Mouse (Mus musculus): ENCODE data around the gene Stard10. TPM values are rescaled to one million over a fixed set of nuclear protein-coding genes. Genes with fewer than 3 reads are reported as not detected.

Gene Stard10
- total RNA-seq, 2 experiments from 2014 or later = 30.5 to 36.0 TPM

DNA sequence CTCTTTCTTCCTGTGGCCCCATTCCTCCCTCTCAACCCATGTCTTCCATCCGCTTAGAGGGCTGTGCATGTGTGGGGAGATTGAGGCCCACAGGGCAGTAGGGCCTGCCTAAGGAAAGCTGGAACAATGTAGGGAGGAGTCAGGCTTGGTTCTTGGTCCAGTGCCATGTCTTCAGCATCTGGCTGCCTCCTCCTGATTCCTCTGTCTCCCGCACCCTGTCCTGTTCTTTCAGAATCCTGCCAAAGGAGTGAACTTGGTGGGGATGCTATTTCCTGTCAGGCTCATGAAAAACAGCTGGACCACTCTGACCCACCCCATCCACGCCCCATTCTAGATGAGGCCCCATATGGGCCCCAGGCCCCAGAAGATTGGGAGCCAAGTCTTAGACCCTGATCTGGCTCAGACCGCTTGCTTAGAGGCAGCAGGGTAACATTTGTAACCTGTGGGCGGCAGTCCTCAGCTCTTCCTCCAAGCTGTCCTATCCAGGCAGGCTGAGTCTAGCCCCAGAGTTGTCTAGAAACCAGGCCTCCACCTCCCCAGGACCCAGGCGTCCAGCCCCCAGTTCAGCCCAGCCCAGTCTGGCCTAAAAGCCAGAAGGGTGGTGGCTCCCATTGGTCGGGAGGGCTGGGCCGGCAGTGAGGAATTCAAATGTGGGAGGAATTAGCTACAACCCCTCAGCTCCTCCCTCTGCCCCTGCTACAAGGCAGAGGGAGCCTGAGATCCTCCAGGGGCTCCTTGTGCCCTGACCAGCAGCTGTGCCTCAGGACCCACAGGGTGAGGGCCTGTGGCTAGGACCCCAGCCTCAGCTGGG lies 77.0 kb downstream of the Stard10 start:
- no peak for ATAC-seq (replicated peaks; ENCODE audit: poor library complexity, severe bottlenecking)

DNA sequence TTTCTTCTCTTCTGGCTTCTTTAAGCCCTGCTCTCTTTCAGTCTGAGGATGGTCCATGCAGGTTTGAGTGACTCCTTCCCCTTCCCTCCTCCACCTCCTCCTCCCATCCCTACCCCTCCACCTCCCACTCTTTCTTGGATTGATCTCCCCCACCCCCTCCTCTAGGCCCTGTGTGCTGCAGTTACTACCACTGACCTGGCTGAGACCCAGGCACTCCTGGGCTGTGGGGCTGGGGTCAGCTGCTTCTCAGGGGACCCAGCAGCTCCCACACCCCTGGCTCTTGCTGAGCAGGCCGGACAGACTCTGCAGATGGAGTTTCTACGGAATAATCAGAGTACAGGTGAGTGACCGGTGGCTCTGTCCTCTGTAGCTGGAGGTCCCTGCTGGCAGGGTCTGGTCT lies 77.7 kb downstream of the Stard10 start:
- no peak for ATAC-seq (replicated peaks; ENCODE audit: poor library complexity, severe bottlenecking)

DNA sequence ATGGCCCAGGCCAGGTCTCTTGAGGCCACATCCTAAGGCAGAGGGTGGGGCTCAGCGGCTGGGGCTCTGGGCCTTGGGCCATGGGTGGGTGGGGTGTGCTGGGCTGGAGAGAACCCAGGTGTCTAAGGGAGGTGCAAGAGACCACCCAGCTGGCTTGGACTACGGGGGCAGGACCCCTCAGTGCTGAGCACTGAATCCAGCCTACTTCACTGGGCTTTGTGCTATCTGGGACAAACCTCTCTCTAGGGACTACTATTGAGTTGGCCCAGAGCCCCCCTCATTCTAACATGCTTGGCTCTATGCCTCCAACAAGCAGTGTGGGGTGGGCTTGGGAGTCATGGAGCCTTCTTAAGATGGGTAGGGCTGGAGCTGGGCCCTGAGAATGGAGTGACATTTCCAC lies 78.6 kb downstream of the Stard10 start:
- ATAC-seq (replicated peaks; ENCODE audit: poor library complexity, severe bottlenecking) = no peak

Other genes starting within 250 kb of the Stard10 start
- gene Fchsd2, start 224.2 kb upstream of the Stard10 start, total RNA-seq (2014; fragmentation: Nextera tagmentation) = 43.5 and 60.4 TPM in 2 replicates
- gene Fchsd2, start 224.2 kb upstream of the Stard10 start, total RNA-seq (2017) = 33.8 and 45.6 TPM in 2 replicates
- 26.8 and 43.6 TPM in 2 replicates for gene Atg16l2, start 14.8 kb upstream of the Stard10 start, total RNA-seq (2014; fragmentation: Nextera tagmentation)
- 6.6 and 12.2 TPM in 2 replicates for gene Atg16l2, start 14.8 kb upstream of the Stard10 start, total RNA-seq (2017)
- gene Arap1, start 31.0 kb downstream of the Stard10 start, total RNA-seq (2014; fragmentation: Nextera tagmentation) = 59.2 and 81.5 TPM in 2 replicates
- 27.4 and 64.6 TPM in 2 replicates for gene Arap1, start 31.0 kb downstream of the Stard10 start, total RNA-seq (2017)
- not detected in 2 replicates for gene Gm45837, start 93.8 kb downstream of the Stard10 start, total RNA-seq (2014; fragmentation: Nextera tagmentation)
- gene Gm45837, start 93.8 kb downstream of the Stard10 start, total RNA-seq (2017) = 2.6 TPM in 1 of 2 replicates, not detected in the other
- gene Pde2a, start 104.6 kb downstream of the Stard10 start, total RNA-seq (2014; fragmentation: Nextera tagmentation) = 15.8 and 21.1 TPM in 2 replicates
- 23.1 and 28.5 TPM in 2 replicates for gene Pde2a, start 104.6 kb downstream of the Stard10 start, total RNA-seq (2017)

All from granulocyte monocyte progenitor cell, adult 5-6 weeks (primary cell).